Mouse (Mus musculus): ENCODE measurements around the gene Rhag.
A peak's percentile ranks its signal among the peaks of the same experiment; 100 is the strongest.

The Rhag gene

DNA sequence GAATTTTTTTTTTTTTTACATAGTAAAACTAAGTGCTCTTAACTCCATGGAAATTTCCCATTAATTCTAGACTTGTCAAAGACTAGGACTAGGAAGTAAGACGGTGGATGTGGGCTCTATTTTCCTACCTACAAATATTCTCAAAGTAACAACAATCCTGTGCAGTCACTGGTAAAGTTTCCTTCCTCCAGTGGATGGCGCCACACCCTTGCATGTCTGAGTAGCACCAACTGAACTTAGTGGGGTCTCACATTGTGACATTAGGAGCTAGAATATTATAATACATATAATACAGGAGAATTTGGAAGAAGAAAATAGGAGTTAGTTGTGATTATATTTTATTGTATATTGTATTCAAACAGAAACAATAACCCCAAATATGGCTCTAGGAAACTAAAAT, 20.9 kb downstream of the Rhag start:
- H3K36me3 ChIP-seq (ENCODE audit: control insufficient read depth, insufficient read depth, low read length, poor library complexity, severe bottlenecking), result no peaks in the 10 kb centered on the region
- no peak for DNase-seq (ENCODE audit: low read depth, low spot score)
- no peaks in the 10 kb centered on the region for H3K27me3 ChIP-seq (ENCODE audit: control insufficient read depth, insufficient read depth, low read length, poor library complexity, severe bottlenecking)

DNA sequence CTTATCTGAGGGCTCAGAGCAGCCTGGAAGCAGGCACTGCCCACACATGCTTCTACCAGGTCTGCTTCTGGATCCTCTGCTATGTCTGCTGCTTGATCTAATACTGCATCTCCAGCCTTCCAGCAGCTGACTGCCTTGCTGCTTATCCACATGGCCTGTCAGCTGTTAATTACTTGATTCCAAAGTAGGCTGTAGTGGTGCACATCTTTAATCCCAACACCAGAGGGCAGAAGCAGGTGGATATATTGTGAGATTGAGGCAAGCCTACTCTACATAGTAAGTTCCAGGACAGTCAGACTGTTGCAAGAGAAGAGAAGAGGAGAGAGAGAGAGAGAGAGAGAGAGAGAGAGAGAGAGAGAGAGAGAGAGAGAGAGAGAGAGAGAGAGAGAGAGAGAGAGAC, 26.4 kb downstream of the Rhag start:
- Histone ChIP-seq H3K27me3 (ENCODE audit: control insufficient read depth, insufficient read depth, low read length, poor library complexity, severe bottlenecking) (no peaks in the 10 kb centered on the region), H3K36me3 (ENCODE audit: control insufficient read depth, insufficient read depth, low read length, poor library complexity, severe bottlenecking) (no peaks in the 10 kb centered on the region)
- DNase-seq (ENCODE audit: low read depth, low spot score), result no peak

DNA sequence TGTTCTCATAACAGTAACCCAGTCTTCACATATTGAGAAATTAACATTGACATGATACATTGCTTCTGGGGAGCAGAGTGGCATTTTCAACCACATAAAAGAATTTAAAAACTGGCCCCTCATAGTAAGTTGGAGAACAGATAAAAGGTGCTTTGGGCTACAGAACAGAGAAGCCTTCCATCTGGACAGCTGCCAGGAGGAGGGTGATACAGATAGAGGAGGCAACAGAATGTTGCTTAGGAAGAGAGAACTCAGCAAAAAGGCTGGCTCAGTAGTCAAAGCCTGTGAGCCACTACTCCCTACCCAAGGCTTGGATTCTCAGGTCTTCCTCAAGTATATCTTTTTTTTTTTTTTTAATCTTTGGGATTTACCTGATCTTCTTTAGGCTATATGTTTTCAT, 44.1 kb downstream of the Rhag start:
- Histone ChIP-seq H3K36me3 (ENCODE audit: control insufficient read depth, insufficient read depth, low read length, poor library complexity, severe bottlenecking) (no peaks in the 10 kb centered on the region), H3K27me3 (ENCODE audit: control insufficient read depth, insufficient read depth, low read length, poor library complexity, severe bottlenecking) (no peaks in the 10 kb centered on the region)
- DNase-seq (ENCODE audit: low read depth, low spot score), result no peak

DNA sequence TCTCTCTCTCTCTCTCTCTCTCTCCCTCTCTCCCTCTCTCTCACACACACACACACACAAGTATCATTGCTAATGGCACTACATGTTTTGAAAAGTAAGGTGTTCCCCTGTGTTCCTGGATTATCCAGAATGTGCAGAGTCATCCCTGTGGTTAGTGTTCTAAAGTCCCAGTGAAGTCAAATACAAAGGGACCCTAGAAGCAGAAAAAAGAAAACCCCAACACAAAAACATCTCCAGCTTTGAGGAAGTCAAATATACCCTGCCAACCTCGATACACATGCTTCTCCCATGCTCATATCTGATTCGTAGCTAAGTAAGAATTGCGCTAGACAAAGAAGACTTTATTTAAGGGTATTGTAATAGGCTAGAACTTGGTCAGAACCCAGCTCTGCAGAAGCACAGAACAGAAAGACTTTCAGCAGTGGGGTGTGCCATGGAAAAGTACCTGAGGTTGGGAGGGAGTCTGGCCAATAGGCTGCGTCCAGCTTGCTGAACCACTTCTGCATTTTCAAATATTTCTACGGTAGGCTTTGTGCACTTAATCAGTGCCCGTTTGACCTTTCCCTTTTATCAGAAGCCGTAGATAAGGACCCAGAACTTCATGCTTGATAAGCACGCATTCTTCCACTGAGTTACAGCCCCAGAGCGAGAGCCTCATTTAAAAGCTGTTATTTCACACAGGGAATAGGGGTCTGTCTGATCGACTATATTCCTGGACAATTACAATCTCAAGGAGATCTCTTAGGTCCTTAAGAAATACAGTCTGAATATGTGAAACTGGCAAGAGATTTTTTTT, 58.2 kb downstream of the Rhag start:
- DNase-seq (ENCODE audit: low read depth, low spot score), result no peak
- Histone ChIP-seq H3K36me3 (ENCODE audit: control insufficient read depth, insufficient read depth, low read length, poor library complexity, severe bottlenecking) (no peaks in the 10 kb centered on the region), H3K27me3 (ENCODE audit: control insufficient read depth, insufficient read depth, low read length, poor library complexity, severe bottlenecking) (no peaks in the 10 kb centered on the region)

DNA sequence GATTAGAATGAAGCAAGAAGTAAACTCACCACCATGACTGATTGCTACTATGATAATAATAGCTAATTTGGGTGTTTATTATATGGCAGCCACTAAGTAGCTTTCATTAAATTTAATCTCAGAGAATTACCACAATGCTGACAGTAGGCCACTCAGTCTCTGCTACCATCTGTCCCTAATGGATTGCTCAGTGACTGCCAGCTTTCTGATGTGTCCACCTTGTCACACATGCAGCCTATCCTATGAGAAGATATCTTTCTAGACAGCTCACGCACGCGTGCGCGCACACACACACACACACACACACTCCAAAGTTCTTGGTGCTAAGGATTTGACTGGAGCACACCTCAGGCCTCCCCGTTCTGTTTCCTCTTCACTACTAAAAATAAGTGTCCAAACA, 61.7 kb downstream of the Rhag start:
- Histone ChIP-seq H3K36me3 (ENCODE audit: control insufficient read depth, insufficient read depth, low read length, poor library complexity, severe bottlenecking) (no peaks in the 10 kb centered on the region), H3K27me3 (ENCODE audit: control insufficient read depth, insufficient read depth, low read length, poor library complexity, severe bottlenecking) (no peaks in the 10 kb centered on the region)
- DNase-seq (ENCODE audit: low read depth, low spot score), result no peak

DNA sequence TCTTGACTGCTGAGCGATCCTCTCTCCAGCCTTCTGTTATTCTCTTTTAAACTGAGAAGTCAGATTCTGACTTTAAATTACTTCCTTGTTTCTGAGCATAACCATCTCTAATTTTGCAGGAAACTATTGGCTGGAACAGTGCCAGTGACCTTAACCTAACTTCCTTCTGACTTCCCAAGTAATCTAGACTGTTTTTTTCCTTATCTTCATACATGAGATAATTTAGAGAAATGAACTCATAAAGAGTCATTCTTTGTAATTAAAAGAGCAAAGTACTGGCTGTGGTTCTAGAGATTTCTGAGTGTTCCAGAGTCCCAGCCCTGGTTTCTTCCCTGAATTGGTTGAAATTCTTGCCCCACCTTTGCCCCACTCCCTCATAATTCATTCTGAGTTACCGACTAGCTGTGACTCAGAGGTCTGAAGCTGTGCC, 62.7 kb downstream of the Rhag start:
- no peaks in the 10 kb centered on the region for H3K27me3 ChIP-seq (ENCODE audit: control insufficient read depth, insufficient read depth, low read length, poor library complexity, severe bottlenecking)
- DNase-seq (ENCODE audit: low read depth, low spot score), result no peak
- H3K36me3 ChIP-seq (ENCODE audit: control insufficient read depth, insufficient read depth, low read length, poor library complexity, severe bottlenecking), result no peaks in the 10 kb centered on the region

DNA sequence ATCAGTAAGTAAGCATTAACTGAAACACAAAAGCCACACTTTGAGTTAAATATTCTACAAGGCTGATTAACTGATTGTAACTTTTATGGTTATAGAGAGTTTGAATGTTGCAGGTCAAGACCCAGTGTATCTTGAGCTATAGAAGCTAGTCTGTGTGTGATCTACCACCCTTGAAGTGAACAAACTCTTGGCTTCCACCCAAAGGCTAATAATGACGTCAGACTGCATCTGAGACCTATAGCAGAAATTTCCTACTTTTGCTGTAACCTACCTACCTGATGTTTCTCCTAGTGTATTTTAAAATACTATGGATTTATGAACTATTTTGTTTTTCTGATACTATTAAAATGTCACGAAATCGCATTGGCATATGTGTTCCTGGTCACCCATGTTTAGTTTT, 63.8 kb downstream of the Rhag start:
- no peak for DNase-seq (ENCODE audit: low read depth, low spot score)
- H3K27me3 ChIP-seq (ENCODE audit: control insufficient read depth, insufficient read depth, low read length, poor library complexity, severe bottlenecking), result no peaks in the 10 kb centered on the region
- H3K36me3 ChIP-seq (ENCODE audit: control insufficient read depth, insufficient read depth, low read length, poor library complexity, severe bottlenecking), result no peaks in the 10 kb centered on the region

DNA sequence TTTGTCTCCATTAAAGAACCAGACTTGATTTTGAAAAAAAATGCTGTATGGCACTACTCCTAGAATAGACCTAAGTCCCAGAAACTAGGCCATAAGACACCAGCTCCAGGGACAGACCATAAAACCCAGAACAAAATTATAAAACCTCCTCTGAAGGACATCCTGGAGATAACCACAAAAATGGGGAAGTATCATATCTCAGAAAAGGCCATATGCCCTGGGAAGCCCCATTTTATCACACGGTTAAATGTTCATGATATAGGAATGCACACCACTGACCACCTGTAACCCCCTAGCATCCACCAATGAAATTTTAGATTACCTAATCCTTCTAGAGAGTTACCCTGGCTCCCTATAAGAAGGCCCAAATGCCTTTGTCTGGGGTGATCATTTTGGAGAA, 64.6 kb downstream of the Rhag start:
- no peak for DNase-seq (ENCODE audit: low read depth, low spot score)
- Histone ChIP-seq H3K36me3 (ENCODE audit: control insufficient read depth, insufficient read depth, low read length, poor library complexity, severe bottlenecking) (no peaks in the 10 kb centered on the region), H3K27me3 (ENCODE audit: control insufficient read depth, insufficient read depth, low read length, poor library complexity, severe bottlenecking) (no peaks in the 10 kb centered on the region)

DNA sequence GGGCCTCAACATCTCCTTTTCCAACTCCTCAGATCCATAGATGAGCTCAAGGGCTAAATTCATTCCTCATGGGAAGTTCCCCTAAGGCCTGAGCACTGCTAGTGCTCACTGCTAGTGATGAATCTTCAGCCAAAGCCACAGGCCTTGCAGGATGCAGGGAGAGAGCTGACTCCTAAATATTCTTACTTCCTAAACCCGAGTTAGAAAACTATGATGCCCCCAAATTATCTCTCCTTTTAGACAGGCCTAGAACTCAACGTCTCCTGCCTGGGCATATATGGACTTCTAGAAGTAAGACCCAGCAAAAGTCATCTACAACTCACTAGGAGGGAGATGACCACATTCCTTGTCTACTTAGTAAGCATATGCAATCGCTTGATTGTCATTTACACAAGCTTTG, 66.8 kb downstream of the Rhag start:
- no peaks in the 10 kb centered on the region for H3K27me3 ChIP-seq (ENCODE audit: control insufficient read depth, insufficient read depth, low read length, poor library complexity, severe bottlenecking)
- H3K36me3 ChIP-seq (ENCODE audit: control insufficient read depth, insufficient read depth, low read length, poor library complexity, severe bottlenecking), result no peaks in the 10 kb centered on the region
- no peak for DNase-seq (ENCODE audit: low read depth, low spot score)

DNA sequence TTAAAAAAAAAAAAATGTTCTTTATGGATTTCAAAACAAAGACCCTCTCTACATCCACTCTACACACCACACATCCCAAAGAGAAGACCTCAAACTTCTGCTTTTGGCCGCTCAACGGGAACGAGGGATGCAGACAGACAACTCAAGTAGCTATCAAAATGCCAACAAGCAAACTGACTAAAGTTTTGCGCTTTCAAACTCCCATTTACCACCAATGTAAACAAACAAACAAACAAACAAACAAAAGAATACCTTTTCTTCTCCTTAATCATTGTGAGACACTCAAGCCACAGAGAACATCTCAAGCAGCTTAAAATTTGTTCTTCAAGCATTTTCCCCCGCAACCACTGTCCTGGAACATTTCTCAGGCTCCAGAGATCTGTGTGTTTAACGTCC, 68.6 kb downstream of the Rhag start:
- H3K36me3 ChIP-seq (ENCODE audit: control insufficient read depth, insufficient read depth, low read length, poor library complexity, severe bottlenecking), result no peaks in the 10 kb centered on the region
- DNase-seq (ENCODE audit: low read depth, low spot score), result no peak
- no peaks in the 10 kb centered on the region for H3K27me3 ChIP-seq (ENCODE audit: control insufficient read depth, insufficient read depth, low read length, poor library complexity, severe bottlenecking)

DNA sequence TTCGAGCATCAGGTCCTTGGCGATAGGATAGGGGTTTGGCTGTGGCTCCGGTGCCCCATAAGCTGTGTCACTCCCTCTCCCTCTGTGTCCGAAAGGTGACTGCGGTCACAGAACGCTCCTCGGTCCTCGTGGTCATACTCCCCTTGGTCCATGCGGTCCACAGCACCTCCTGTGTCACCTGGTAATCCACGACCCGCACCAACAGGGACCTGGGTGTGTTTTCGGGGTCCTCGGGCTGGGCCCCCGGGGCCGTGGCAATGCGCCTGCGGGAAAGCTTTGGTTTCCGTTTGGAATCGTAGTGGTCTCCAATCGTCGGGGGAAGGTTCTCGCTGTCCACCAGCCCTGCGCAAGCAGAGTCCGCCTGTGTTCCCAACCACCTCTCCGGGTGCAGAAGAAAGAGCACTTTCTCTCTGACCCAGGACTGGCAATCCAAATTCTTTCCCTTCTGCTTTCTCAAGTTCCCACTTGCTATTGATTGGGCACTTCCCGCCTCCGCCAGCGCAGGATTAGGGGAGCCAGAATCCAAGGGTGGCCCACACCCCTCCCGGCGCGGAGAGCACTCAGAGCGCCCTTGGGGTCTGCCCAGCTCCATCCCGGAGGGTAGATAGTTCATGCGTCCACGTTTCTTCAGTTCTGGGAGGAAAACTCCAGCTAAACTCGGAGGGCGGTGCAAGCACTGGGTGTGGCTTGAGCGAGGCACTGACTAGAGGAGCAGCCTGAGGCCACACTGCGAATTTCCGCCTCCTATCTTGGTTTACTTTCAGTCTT, 69.2 kb downstream of the Rhag start, which contains the start of gene 9130008F23Rik:
Gene 9130008F23Rik, minus strand, starts transcription at position 636 of the 768 bp plus-strand sequence.
- DNase-seq (ENCODE audit: low read depth, low spot score), result peak; percentile 6
- H3K36me3 ChIP-seq (ENCODE audit: control insufficient read depth, insufficient read depth, low read length, poor library complexity, severe bottlenecking), result no peaks in the 10 kb centered on the region

DNA sequence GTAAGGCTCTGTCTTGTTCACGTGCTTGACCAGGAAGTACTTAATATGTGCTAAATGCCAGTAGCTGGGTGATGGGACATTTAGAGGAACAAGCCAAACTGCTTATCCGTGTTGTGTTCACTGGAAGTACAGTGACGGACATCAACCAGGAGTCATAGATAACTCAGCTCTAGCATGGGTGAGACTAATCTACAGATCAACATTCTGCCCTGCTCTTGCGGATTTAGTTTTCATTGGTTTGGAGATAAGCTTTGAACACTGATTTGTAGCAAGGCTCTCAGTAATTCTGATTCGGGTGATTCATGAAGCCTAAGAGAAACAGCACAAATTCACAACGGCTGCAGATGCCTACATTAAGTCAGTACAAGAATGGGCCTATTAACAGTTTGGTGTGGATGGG, 71.2 kb downstream of the Rhag start:
- no peak for DNase-seq (ENCODE audit: low read depth, low spot score)
- Histone ChIP-seq H3K27me3 (ENCODE audit: control insufficient read depth, insufficient read depth, low read length, poor library complexity, severe bottlenecking) (no peaks in the 10 kb centered on the region), H3K36me3 (ENCODE audit: control insufficient read depth, insufficient read depth, low read length, poor library complexity, severe bottlenecking) (no peaks in the 10 kb centered on the region)

More for the DNA sequence above, 69.2 kb downstream of the Rhag start, which contains the start of gene 9130008F23Rik:
- H3K27me3 ChIP-seq (ENCODE audit: control insufficient read depth, insufficient read depth, low read length, poor library complexity, severe bottlenecking), result no peaks in the 10 kb centered on the region

DNA sequence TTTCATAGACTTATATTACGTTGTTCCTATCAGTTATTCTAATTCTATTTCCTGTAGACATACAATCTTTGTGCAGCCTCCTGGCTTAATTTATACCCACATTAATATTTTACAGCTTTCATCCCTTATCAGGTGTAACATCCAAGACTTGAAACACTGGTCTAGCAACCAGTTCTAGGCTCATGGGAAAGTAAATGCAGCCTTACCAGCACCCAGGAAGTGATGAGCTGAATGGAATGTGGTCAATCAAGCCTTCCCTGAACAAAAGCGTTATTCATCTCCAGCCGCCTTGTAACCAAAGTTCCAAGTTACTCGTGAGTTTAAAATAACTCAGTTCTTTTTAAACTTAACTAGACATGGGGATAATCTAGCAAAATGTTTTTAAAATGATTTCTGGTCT, 74.2 kb downstream of the Rhag start:
- H3K27me3 ChIP-seq (ENCODE audit: control insufficient read depth, insufficient read depth, low read length, poor library complexity, severe bottlenecking), result no peaks in the 10 kb centered on the region
- H3K36me3 ChIP-seq (ENCODE audit: control insufficient read depth, insufficient read depth, low read length, poor library complexity, severe bottlenecking), result no peaks in the 10 kb centered on the region
- no peak for DNase-seq (ENCODE audit: low read depth, low spot score)

DNA sequence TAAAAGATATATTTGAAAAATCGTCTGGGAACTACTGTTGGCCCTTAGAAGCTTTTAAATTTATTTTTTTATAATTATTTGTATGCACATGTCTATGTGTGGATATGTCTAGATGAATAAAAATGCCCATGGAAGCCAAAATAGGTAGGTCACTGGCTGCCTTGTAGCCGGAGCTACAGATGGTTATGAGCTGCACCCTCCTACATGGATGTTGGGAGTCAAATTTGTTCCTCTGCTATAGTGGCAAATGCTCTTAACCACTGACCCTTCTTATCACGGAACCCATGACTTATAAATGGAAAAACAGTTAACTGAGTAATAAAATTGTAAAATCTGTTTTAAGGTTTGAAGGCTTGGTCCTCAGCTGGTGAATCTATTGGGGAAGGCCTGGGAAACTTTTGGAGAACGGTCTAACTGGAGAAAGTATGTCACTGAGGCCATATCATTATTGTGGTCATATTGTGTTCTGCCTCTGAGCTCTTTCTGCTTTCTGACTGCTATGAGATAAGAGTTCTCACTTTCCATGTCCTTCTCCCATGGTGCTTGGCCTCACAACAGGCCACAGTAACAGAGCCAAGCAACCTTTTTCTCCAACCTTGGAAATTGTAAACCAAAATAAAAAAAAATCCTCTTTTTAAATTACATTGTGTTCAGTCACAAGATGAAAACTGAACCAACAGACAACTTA, 77.1 kb downstream of the Rhag start:
- no peaks in the 10 kb centered on the region for H3K27me3 ChIP-seq (ENCODE audit: control insufficient read depth, insufficient read depth, low read length, poor library complexity, severe bottlenecking)
- DNase-seq (ENCODE audit: low read depth, low spot score), result no peak
- H3K36me3 ChIP-seq (ENCODE audit: control insufficient read depth, insufficient read depth, low read length, poor library complexity, severe bottlenecking), result no peaks in the 10 kb centered on the region
